In genomic region chr10:12467544-12467943, GRCm38 (mm10) we compare ENCODE assay signal across 11 mouse cellular contexts.
DNase-seq lines count a peak whose midpoint lies in the region; ATAC-seq and TF ChIP-seq lines count a peak whose summit lies in the region.
"Had no signal": no experiment of that assay in that cellular context is flagged by ENCODE, and none has a peak within 500 bp of the region (broad histone marks: within the 10 kb centered on the region; RNA-seq: fewer than 3 reads in every experiment).

No protein-coding gene starts in this region.

- 30% methylated on average over 2 of the region's 2 CpGs for WGBS in kidney, embryonic 14.5 days

- no peak for TF ChIP-seq CTCF in brain, embryonic 14.5 days (IDR thresholded peaks at IDR 0.05; ENCODE audit: borderline replicate concordance, extremely low read depth, insufficient read depth, insufficient read length)

- no peak overlapping the region for H3K4me2 ChIP-seq in kidney, embryonic 14.5 days (replicated peaks; ENCODE audit: low read depth, low read length)
- H3K4me2 ChIP-seq: hindbrain, embryonic 15.5 days had no signal

- peak; percentile 87; the same call in 1 of the 2 replicates for ATAC-seq in kidney, embryonic 14.5 days (ENCODE audit: low FRiP score, low TSS enrichment)

- H3K27me3 ChIP-seq in kidney, embryonic 14.5 days (ENCODE audit: control insufficient read depth, insufficient read depth, low read length) = no peaks in the 10 kb centered on the region
- H3K27me3 ChIP-seq: hindbrain, embryonic 15.5 days had no signal

- H3K27ac ChIP-seq in kidney, embryonic 14.5 days (ENCODE audit: low read depth, low read length) = no peak overlapping the region
- H3K27ac ChIP-seq: hindbrain, embryonic 15.5 days; macrophage had no signal

- H3K9ac ChIP-seq in kidney, embryonic 14.5 days (ENCODE audit: low read depth, low read length) = no peak overlapping the region
- H3K9ac ChIP-seq: hindbrain, embryonic 15.5 days had no signal

- no peak for TF ChIP-seq POLR2A in brain, embryonic 14.5 days (IDR thresholded peaks at IDR 0.05; ENCODE audit: borderline replicate concordance, extremely low read depth, insufficient read depth, insufficient read length, poor library complexity, severe bottlenecking)

- no peaks in the 10 kb centered on the region for H3K4me1 ChIP-seq in kidney, embryonic 14.5 days (ENCODE audit: control insufficient read depth, insufficient read depth, low read length)

- H3K9me3 ChIP-seq in kidney, embryonic 14.5 days (ENCODE audit: control insufficient read depth, low read length) = no peaks in the 10 kb centered on the region
- H3K9me3 ChIP-seq: hindbrain, embryonic 15.5 days had no signal

- H3K36me3 ChIP-seq in kidney, embryonic 14.5 days (ENCODE audit: control insufficient read depth, insufficient read depth, low read length) = peaks cover 7% of the 10 kb centered on the region

- no peak for DNase-seq in kidney, postnatal 10 days
- DNase-seq in Muller cell, postnatal 12 days (ENCODE audit: inconsistent ontology term) = peak; percentile 78
- DNase-seq in brain, embryonic 14.5 days (ENCODE audit: low read depth) = peak; percentile 71
- peak; percentile 27 to 69 for DNase-seq in lung, adult 18-20 months
- DNase-seq in retina, postnatal 1 day = no peak
- DNase-seq in layer of hippocampus, postnatal 14 days (ENCODE audit: low spot score in 2 of 2) = no peak
- DNase-seq in right cerebral cortex, postnatal 10 days (ENCODE audit: low spot score in 2 of 2) = no peak
- DNase-seq: adrenal gland, postnatal 10 days had no signal

- H3K4me3 ChIP-seq in kidney, embryonic 14.5 days (ENCODE audit: low read length) = no peak overlapping the region
- H3K4me3 ChIP-seq: hindbrain, embryonic 15.5 days had no signal

Comparison
In these comparisons a context has a peak if more than half of its experiments do, and no peak if none do; other contexts are left out.
1. DNase-seq: peak in Muller cell, postnatal 12 days (single experiment), brain, embryonic 14.5 days (single experiment) and lung, adult 18-20 months (2 of 2); none in kidney, postnatal 10 days (single experiment), retina, postnatal 1 day (single experiment), layer of hippocampus, postnatal 14 days (0 of 2) and right cerebral cortex, postnatal 10 days (0 of 2).